In genomic region chr9:41844616-41845015, GRCm38 (mm10) we compare ENCODE assay signal across 26 mouse cellular contexts.
"Had no signal": no experiment of that assay in that cellular context is flagged by ENCODE, and none has a peak within 500 bp of the region (broad histone marks: within the 10 kb centered on the region; RNA-seq: fewer than 3 reads in every experiment).

No protein-coding gene starts in this region.

- DNase-seq: gastrocnemius, postnatal 14 days; gastrocnemius, postnatal 36 days; heart, adult 18-20 months; heart, postnatal 14 days; heart, postnatal 36 days; kidney, adult 11 months; kidney, adult 2 months; kidney, adult 9 months; kidney, postnatal 14 days; kidney, postnatal 4 days; liver; liver, embryonic 13.5 days had no signal

- H3K4me2 ChIP-seq: heart, embryonic 11.5 days; heart, embryonic 13.5 days; heart, embryonic 15.5 days; hindbrain, embryonic 13.5 days; hindbrain, embryonic 15.5 days; kidney, embryonic 15.5 days; limb, embryonic 12.5 days; liver, embryonic 11.5 days; liver, embryonic 13.5 days had no signal

- H3K9me3 ChIP-seq: heart, embryonic 13.5 days; heart, embryonic 15.5 days; hindbrain, embryonic 13.5 days; hindbrain, embryonic 15.5 days; kidney, embryonic 15.5 days; limb, embryonic 10.5 days; limb, embryonic 12.5 days; liver, embryonic 13.5 days had no signal

- H3K4me3 ChIP-seq: heart, embryonic 13.5 days; heart, embryonic 15.5 days; hindbrain, embryonic 13.5 days; hindbrain, embryonic 15.5 days; kidney, embryonic 15.5 days; layer of hippocampus, adult 2 months; left cerebral cortex, adult 2 months; limb, embryonic 10.5 days; limb, embryonic 12.5 days; liver, embryonic 13.5 days had no signal

- H3K27me3 ChIP-seq: heart, embryonic 13.5 days; heart, embryonic 15.5 days; hindbrain, embryonic 13.5 days; hindbrain, embryonic 15.5 days; kidney, embryonic 15.5 days; limb, embryonic 12.5 days; liver, embryonic 13.5 days had no signal

- ATAC-seq: hindbrain, postnatal 0 days; intestine, embryonic 16.5 days had no signal

- H3K27ac ChIP-seq: heart, embryonic 13.5 days; heart, embryonic 15.5 days; hindbrain, embryonic 13.5 days; hindbrain, embryonic 15.5 days; hindbrain, postnatal 0 days; kidney, embryonic 15.5 days; kidney, postnatal 0 days; layer of hippocampus, adult 2 months; left cerebral cortex, adult 2 months; limb, embryonic 10.5 days; limb, embryonic 12.5 days; liver, embryonic 13.5 days had no signal

- H3K36me3 ChIP-seq: heart, embryonic 13.5 days; heart, embryonic 15.5 days; hindbrain, embryonic 13.5 days; hindbrain, embryonic 15.5 days; kidney, embryonic 15.5 days; limb, embryonic 10.5 days; limb, embryonic 12.5 days; liver, embryonic 13.5 days had no signal

- H3K4me1 ChIP-seq: hindbrain, embryonic 13.5 days; hindbrain, embryonic 15.5 days; kidney, embryonic 15.5 days; liver, embryonic 13.5 days had no signal

- H3K9ac ChIP-seq: heart, embryonic 13.5 days; heart, embryonic 15.5 days; hindbrain, embryonic 13.5 days; hindbrain, embryonic 15.5 days; kidney, embryonic 15.5 days; limb, embryonic 12.5 days; liver, embryonic 13.5 days had no signal
